Mouse (Mus musculus): ENCODE measurements around the gene Scyl1.

DNA sequence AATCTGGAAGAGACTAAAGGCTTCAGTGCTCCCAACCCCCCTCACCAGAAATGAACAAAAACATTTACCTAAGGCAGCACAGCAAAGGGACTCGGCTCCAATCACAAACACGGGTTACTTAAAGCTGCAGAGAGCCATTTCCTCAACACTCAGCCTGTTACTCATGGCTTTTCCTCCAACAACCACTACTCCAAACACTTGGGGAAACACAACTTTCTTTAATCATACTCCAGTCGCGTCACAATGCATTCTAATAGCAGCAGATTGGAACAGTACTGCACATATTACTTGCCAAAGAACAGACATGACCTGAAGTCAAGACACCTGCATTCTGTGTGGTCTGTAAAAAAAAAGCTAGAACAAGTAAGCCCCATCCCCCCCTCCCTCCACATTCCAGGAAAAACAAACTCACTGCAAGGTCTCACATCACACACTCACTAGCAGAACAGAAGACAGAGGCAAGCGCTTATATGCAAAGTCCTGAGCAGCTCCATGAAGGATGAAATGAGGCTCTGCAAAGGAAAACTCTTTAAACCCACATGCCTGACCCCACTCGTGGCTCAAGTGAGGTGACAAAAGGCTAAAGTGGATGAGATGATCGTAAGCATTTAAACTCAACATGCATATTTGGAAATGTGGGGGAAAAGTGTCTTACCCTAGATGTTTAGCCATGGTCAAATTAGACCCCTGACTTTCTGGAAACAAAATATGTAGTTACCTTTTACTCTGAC is 26.3 kb upstream of the Scyl1 start:
- TF ChIP-seq CTCF (IDR thresholded peaks at IDR 0.05; ENCODE audit: control insufficient read depth, insufficient read depth, low read length) (no peak), POLR2A (IDR thresholded peaks at IDR 0.05; ENCODE audit: borderline replicate concordance, control insufficient read depth, low read depth, low read length) (no peak)
